Mouse (Mus musculus): Measurements from ENCODE around the gene Irx3. TPM values are rescaled to one million over a fixed set of nuclear protein-coding genes. Genes with fewer than 3 reads are reported as not detected.
A peak's percentile ranks its signal among the peaks of the same experiment; 100 is the strongest.

The Irx3 gene
- polyA plus RNA-seq, 1 experiment from 2014 or later: not detected

DNA sequence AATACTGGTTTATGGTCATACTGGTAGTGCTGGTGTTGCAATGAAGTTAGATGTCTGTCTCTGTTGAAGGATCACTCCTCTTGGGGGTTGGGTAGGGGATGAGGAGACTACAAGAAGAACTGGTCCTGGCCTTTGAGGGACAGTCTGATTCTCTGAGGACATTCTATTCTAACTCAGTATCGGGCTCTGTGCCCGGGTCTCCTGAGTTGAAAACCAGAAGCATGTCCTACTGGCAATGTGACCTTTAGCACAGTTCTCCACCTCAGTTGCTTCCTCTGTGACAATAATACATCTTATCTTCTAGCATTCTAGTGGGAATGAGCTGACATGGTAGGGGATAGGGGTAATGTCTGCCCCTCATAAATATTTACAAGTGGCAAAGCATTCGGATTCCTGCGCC, 12.2 kb upstream of the Irx3 start:
- ATAC-seq: no peak
- Histone ChIP-seq H3K27me3 (ENCODE audit: insufficient read depth, low read length) (peaks cover 4% of the 10 kb centered on the region; the same call in 1 of the 2 replicates), H3K4me2 (ENCODE audit: low read depth, low read length) (no peak overlapping the region)

DNA sequence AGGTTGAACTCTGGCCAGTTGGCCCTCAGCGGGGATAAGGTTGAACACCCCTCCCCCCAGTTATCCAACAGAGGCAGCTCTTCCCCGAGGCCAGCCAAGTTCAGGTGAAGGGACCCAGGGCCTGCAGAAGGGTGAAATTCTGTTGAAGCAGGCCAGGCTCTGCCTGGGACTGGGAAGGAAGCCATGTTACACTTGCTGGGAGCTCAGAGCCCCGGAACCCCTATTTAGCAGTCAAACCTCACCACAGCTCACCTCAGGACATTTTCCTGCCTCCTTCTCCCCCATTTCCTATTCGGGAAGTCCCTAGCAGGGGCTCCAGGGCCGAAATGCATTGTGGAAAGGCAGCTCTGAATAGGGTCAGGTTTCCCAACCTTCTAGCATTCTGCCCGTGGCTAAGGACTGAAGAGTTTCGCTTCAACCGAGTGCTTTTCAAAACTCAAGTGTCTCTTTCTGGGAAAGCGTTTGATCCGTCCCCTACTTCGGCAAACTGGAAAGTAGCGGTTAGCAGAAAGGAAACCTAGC, 4.9 kb upstream of the Irx3 start:
- no peak for TF ChIP-seq EP300 (IDR thresholded peaks at IDR 0.05; ENCODE audit: low read depth)
- TF ChIP-seq CTCF (IDR thresholded peaks at IDR 0.05; ENCODE audit: low read depth): no peak
- WGBS (ENCODE audit: insufficient replicate concordance): 10% methylated on average over 12 of the region's 12 CpGs

More for the DNA sequence above, 12.2 kb upstream of the Irx3 start:
- Histone ChIP-seq H3K9me3 (ENCODE audit: low read length) (no peaks in the 10 kb centered on the region), H3K27ac (ENCODE audit: low read depth) (no peak overlapping the region), H3K36me3 (replicated peaks; ENCODE audit: insufficient read depth, low read length) (no peaks in the 10 kb centered on the region), H3K4me1 (ENCODE audit: insufficient read depth) (no peaks in the 10 kb centered on the region), H3K4me3 (ENCODE audit: low read depth, low read length) (no peak overlapping the region), H3K9ac (replicated peaks) (no peak overlapping the region)
- 72% methylated on average over 4 of the region's 4 CpGs for WGBS (ENCODE audit: insufficient replicate concordance)
- DNase-seq: no peak
- TF ChIP-seq EP300 (IDR thresholded peaks at IDR 0.05; ENCODE audit: low read depth): no peak

DNA sequence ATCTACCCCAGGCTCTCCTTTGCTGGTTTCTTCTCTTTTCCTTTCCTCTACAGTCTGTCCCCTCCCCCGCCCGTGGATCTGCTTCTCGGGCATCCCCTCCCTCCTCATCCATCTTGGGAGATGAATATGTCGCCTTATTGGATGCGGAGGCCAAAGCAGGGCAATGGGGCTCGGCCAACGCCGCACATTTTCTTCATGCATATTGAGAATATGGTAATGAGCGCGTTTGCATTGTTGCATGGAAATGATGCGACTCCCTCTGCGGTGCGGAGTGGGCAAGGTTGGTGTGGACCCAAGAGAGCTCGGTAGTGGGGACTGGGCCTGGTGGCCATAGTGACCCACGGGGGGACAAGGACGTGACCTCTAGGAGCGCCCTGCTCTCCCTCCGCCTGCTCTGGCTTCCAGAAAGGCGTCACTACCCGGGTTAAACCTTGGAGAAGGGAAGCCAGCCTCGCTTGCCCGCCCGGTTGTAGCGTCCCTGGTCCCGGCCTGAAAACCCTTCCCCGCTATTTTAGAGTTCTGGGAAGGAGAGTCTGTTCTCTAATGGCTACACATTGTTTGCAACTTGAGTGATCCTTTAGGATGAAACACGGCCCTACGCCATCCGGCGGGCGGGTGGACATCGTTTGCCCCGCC, 4.3 kb upstream of the Irx3 start:
- Histone ChIP-seq H3K36me3 (replicated peaks; ENCODE audit: insufficient read depth, low read length) (no peaks in the 10 kb centered on the region), H3K27me3 (ENCODE audit: insufficient read depth, low read length) (peaks cover 80% of the 10 kb centered on the region), H3K4me1 (ENCODE audit: insufficient read depth) (peaks cover 13% of the 10 kb centered on the region), H3K9ac (replicated peaks) (no peak overlapping the region), H3K4me3 (ENCODE audit: low read depth, low read length) (no peak overlapping the region), H3K4me2 (ENCODE audit: low read depth, low read length) (no peak overlapping the region), H3K27ac (ENCODE audit: low read depth) (no peak overlapping the region), H3K9me3 (ENCODE audit: low read length) (no peaks in the 10 kb centered on the region)
- ATAC-seq: no peak
- WGBS (ENCODE audit: insufficient replicate concordance): 5% methylated on average over 33 of the region's 33 CpGs
- DNase-seq: no peak
- TF ChIP-seq CTCF (IDR thresholded peaks at IDR 0.05; ENCODE audit: low read depth) (no peak), EP300 (IDR thresholded peaks at IDR 0.05; ENCODE audit: low read depth) (no peak)

More for the DNA sequence above, 4.9 kb upstream of the Irx3 start:
- Histone ChIP-seq H3K36me3 (replicated peaks; ENCODE audit: insufficient read depth, low read length) (no peaks in the 10 kb centered on the region), H3K27me3 (ENCODE audit: insufficient read depth, low read length) (peaks cover 74% of the 10 kb centered on the region), H3K4me3 (ENCODE audit: low read depth, low read length) (no peak overlapping the region), H3K9ac (replicated peaks) (no peak overlapping the region), H3K4me2 (ENCODE audit: low read depth, low read length) (no peak overlapping the region), H3K4me1 (ENCODE audit: insufficient read depth) (peaks cover 13% of the 10 kb centered on the region), H3K27ac (ENCODE audit: low read depth) (no peak overlapping the region), H3K9me3 (ENCODE audit: low read length) (no peaks in the 10 kb centered on the region)
- ATAC-seq (no peak), DNase-seq (no peak)

DNA sequence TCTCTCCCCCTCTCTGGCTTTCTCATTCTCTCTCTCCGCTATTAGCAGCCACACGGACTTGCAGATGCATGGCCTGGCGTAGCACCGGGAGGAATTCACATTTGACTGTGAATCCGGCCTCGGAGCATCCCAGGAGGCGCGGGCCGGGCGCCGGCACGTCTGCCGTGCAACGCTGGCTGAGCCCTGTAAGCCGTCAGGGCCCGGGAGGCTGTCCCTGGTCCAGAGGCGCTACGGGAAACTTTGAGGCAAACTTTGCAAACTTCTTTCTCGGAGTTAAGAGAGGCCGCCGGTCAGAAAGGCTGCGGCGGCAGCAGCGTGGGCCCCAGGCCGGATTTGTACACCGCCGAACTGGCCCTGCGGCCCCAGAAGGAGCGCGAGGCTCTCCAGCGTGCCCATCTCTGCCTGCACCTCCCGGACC, 3.4 kb upstream of the Irx3 start:
- 2% methylated on average over 32 of the region's 32 CpGs for WGBS (ENCODE audit: insufficient replicate concordance)
- H3K4me2 ChIP-seq (ENCODE audit: low read depth, low read length): peak overlapping the region; percentile 48
- DNase-seq: no peak
- TF ChIP-seq CTCF (IDR thresholded peaks at IDR 0.05; ENCODE audit: low read depth) (no peak), EP300 (IDR thresholded peaks at IDR 0.05; ENCODE audit: low read depth) (no peak)
- no peak overlapping the region for H3K9ac ChIP-seq (replicated peaks)
- peaks cover 15% of the 10 kb centered on the region for H3K4me1 ChIP-seq (ENCODE audit: insufficient read depth)
- H3K36me3 ChIP-seq (replicated peaks; ENCODE audit: insufficient read depth, low read length): no peaks in the 10 kb centered on the region
- no peaks in the 10 kb centered on the region for H3K9me3 ChIP-seq (ENCODE audit: low read length)
- ATAC-seq: no peak
- peak overlapping the region; percentile 21 for H3K4me3 ChIP-seq (ENCODE audit: low read depth, low read length)
- H3K27ac ChIP-seq (ENCODE audit: low read depth): no peak overlapping the region
- H3K27me3 ChIP-seq (ENCODE audit: insufficient read depth, low read length): peaks cover 90% of the 10 kb centered on the region

DNA sequence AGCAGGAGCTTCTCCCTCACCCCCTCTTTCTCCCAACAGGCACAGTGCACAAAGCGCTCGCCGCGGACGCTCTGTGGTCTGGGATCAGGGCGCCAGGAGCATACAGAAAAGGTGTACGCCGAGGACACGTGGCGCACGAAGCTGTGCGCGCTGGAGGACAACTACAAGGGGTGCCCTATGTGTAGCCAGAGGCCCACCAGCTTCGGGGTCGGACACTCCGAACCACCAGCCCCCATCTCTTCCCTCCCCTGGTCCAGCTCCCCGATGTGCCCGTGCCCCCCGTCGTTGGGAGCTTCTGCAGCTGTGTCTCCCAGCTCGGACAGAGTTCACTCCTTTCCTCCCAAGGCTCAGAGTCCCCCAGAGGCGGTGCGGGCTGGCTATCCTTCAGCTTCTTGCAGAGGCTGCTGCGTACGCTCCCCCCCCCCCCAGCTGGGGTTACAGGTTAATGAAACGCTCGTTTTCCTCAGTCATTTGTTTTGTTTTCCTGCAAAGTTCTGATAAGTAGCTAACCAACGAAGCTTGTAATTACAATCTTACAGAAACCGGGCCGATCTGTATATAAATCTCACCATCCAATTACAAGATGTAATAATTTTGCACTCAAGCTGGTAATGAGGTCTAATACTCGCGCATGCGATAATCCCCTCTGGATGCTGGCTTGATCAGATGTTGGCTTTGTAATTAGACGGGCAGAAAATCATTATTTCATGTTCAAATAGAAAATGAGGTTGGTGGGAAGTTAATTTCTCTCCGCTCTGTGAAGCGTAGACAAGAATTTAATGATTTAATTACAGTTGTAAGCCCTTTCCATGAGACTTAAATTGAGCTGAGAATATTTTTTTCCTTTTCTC, 2.8 kb upstream of the Irx3 start:
- H3K27me3 ChIP-seq (ENCODE audit: insufficient read depth, low read length): peaks cover 96% of the 10 kb centered on the region
- H3K4me1 ChIP-seq (ENCODE audit: insufficient read depth): peaks cover 17% of the 10 kb centered on the region
- H3K36me3 ChIP-seq (replicated peaks; ENCODE audit: insufficient read depth, low read length): no peaks in the 10 kb centered on the region
- WGBS (ENCODE audit: insufficient replicate concordance): 3% methylated on average over 36 of the region's 36 CpGs
- no peak for TF ChIP-seq EP300 (IDR thresholded peaks at IDR 0.05; ENCODE audit: low read depth)
- no peak for TF ChIP-seq CTCF (IDR thresholded peaks at IDR 0.05; ENCODE audit: low read depth)
- DNase-seq (no peak), ATAC-seq (no peak)
- no peak overlapping the region for H3K4me3 ChIP-seq (ENCODE audit: low read depth, low read length)
- H3K9ac ChIP-seq (replicated peaks): no peak overlapping the region
- no peaks in the 10 kb centered on the region for H3K9me3 ChIP-seq (ENCODE audit: low read length)
- no peak overlapping the region for H3K27ac ChIP-seq (ENCODE audit: low read depth)
- no peak overlapping the region for H3K4me2 ChIP-seq (ENCODE audit: low read depth, low read length)

All from liver, postnatal 0 days (tissue).